Mouse (Mus musculus) neural tube, postnatal 0 days (tissue): ENCODE data around the gene Rpl5. TPM values are rescaled to one million over a fixed set of nuclear protein-coding genes. Genes with fewer than 3 reads are reported as not detected.

ENCODE experiments used
- polyA plus RNA-seq: library from polyadenylated mRNA; unstranded; fragments of >200 nt; fragmentation: Nextera tagmentation; extraction: Ambion mirVana; gene quantifications from 2 replicates; pipeline ENCODE4 v1.2.1, GENCODE M21; 2015

Rpl5 gene
- 43.6 and 50.1 TPM in 2 replicates for polyA plus RNA-seq

DNA sequence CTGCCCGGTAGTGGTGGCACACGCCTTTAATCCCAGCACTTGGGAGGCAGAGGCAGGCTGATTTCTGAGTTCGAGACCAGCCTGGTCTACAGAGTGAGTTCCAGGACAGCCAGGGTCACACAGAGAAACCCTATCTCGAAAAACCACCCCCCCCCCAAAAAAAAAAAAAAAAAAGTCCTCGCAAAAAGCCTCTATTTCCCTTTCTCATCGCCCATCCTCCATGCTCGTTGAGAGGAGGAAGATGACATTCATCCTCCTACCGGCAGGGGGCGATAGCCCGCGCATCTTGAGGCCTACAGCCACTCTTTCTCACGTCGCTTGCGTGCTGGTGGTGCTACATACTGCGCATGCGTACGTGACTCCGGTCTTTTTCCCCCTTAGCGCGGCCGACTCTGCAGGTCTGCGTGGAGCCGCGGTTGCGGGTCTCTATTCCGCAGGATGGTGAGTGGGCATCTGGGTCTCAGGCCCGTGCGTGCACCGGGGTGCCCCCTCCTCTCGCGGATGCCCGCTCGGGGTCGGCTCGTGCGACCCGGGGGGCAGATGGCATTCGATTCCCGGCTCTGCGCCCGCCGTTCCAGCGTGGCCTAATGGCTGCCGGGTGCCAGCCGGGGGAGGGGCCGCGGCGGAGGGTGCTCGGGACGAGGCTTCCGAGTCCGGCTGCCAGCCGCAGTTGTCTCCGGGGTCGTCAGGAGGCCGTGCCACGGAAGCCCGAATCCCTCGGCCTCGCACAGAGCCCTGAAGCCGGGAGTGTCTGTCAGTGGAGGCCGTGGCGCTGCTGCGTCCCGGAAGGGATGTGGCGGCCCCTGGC is at the start of gene Rpl5:
Gene Rpl5, plus strand, starts transcription at position 297 of the 808 bp plus-strand sequence.

DNA sequence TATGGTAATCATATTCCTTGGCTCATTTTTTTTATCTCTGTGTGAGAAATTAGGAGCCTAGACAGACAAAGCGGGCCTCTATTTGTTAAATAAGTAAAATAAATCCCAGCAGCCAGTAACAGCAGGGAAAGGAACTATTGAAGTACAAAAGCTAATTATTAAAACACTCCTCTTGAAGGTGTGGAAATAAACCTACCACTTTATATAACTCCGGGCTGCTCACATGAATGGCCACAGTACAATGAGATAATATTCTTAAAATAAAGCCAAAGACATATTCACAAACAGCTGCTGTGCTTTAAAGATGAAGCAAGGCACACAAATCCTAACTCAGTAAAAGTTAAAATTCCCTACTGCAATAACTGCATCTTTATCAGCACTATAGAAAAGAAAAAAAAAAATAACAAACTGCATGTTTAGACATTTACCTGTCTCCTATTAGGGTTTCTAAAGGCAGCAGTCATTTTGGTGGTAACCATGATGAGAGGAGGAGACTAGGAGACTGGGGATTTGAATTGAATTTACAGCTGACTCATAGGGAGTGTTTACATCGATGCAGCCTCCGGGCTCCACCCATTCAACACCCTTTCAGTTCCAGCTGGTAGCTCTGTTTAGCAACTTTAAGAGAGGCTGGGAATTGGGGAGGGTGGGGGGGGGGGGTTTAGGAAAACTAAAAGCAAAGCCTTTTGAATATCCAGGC is 25.6 kb upstream of the Rpl5 start, which contains the start of gene Evi5:
Gene Evi5, minus strand, starts transcription at position 547 of the 700 bp plus-strand sequence.

Other genes with a start within 250 kb of the Rpl5 start
- gene Gfi1, start 174.5 kb upstream of the Rpl5 start, polyA plus RNA-seq, result not detected in 2 replicates
- 0.26 and 0.27 TPM in 2 replicates for gene Ube2d2b, start 70.4 kb upstream of the Rpl5 start, polyA plus RNA-seq
- gene Evi5, start 25.4 kb upstream of the Rpl5 start, polyA plus RNA-seq, result 71.5 and 74.7 TPM in 2 replicates
- 91.5 and 93.0 TPM in 2 replicates for gene Fam69a, start 86.6 kb downstream of the Rpl5 start, polyA plus RNA-seq
- gene Mtf2, start 165.2 kb downstream of the Rpl5 start, polyA plus RNA-seq, result 51.4 and 62.0 TPM in 2 replicates
- gene Tmed5, start 232.1 kb downstream of the Rpl5 start, polyA plus RNA-seq, result 28.6 and 30.2 TPM in 2 replicates
- 2.2 TPM in 2 replicates for gene Ccdc18, start 232.4 kb downstream of the Rpl5 start, polyA plus RNA-seq